Mouse (Mus musculus) small intestine, adult 2 months (tissue): Measurements from ENCODE around the gene Hdac4.

Experiments
- CTCF ChIP-seq: fragments of 200-500 bp; IDR thresholded peaks from 2 replicates; pipeline ENCODE4 v1.5.1; 2012; ENCODE audit warnings: low read depth, mild to moderate bottlenecking, control low read depth, inconsistent platforms, low read length, moderate library complexity, mixed read lengths; ENCODE audit not compliant: insufficient replicate concordance, insufficient read length; ENCODE audit errors: extremely low read depth
- POLR2A ChIP-seq: fragments of 200-500 bp; IDR thresholded peaks from 2 replicates; pipeline ENCODE4 v1.6.1; 2012; ENCODE audit warnings: low read depth, mild to moderate bottlenecking, control low read depth, inconsistent platforms, low read length, moderate library complexity

GRCm38 (mm10) chr1:92055149-92055548 lies 140.3 kb downstream of the Hdac4 start:
- TF ChIP-seq POLR2A = no peak
- no peak for TF ChIP-seq CTCF
